Mouse (Mus musculus): ENCODE data around the gene Hnrnpl.

Hnrnpl gene

DNA sequence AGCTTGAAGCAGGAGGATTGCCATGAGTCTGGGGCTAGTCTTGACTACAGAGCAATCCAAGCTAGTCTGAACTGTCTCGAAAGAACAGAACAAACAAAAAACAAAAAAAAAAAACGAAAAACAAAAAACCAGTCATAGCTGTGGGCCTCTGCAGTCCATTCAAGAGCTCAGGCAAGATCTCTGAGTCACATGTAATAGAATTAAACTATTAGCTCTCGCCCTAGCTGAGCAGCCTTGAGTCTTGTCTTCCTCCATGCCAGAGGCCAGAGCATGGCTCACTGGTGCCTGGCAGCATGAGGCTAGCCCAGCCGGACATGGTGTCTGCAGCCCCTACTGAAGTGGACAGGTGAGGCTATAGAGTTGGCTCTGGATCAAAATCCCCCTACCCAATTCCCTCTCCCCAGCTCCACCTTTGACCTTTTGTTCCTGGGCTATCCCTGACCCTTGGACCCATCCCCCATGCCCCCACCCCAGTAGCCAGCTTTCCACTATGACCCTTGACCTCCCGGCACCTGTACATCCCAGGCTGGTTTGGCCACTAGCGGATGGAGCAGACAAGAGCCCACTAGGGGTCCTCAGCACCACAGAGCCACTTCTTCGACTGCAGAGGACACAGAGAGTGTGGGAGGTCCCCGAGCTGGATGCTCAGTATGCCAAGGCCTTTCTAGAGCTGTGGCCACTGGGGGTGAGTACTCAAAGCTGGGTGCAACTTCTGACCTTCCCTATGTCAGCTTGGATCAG lies 18.1 kb upstream of the Hnrnpl start:
- DNase-seq (ENCODE audit: low read depth, low spot score): no peak

DNA sequence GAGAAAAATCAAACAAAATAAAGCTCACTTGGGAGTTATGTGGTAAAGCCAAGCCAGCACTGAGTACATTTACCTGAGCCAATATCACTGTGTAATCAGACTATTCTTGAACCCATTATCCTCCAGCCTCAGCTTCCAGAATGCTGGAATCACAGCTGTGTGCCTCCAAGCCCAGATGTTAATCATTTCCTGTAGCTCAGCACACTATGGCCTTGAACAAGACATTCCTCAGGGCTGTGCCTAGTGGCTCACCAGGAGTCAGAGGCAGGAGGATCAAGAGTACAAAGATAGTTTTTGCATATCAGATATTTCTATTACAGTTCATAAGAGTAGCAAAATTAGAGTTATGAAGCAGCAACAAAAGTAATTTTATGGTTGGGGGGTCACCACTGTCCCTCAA lies 16.6 kb upstream of the Hnrnpl start:
- no peak for DNase-seq (ENCODE audit: low read depth, low spot score)

DNA sequence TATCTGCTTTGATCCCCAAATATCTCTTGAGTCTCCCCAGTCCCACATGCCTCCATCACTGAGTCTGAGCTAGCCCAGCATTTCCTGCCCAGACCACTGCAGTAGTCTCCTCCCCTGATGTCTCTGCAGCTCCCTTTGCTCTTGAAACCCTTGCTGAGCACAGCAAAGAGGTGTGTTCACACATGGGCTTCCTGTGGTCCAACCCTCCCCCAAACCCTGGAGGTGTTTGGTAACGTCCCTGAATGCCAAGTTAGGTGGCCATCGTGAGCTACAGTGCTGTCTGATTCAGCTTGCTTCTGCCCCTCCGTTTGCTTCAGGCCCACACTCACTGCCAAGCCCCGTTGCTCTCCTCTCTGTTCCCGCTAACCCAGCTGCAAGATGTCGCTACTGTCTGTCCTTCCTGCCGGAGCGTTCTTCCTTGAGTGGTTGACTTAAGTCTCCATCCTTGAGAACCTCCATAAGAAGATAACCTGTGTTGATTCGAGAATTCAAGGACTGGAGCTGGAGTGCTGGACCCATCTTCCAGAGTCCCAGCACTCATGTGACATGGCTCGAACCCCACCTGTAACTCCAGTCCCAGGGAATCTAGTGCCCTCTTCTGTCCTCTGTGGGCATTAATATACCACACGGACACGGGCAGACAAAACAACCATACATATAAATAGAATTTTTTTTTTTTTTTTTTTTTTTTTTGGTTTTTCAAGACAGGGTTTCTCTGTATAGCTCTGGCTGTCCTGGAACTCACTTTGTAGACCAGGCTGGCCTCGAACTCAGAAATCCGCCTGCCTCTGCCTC lies 15.8 kb upstream of the Hnrnpl start:
- DNase-seq (ENCODE audit: low read depth, low spot score): no peak

DNA sequence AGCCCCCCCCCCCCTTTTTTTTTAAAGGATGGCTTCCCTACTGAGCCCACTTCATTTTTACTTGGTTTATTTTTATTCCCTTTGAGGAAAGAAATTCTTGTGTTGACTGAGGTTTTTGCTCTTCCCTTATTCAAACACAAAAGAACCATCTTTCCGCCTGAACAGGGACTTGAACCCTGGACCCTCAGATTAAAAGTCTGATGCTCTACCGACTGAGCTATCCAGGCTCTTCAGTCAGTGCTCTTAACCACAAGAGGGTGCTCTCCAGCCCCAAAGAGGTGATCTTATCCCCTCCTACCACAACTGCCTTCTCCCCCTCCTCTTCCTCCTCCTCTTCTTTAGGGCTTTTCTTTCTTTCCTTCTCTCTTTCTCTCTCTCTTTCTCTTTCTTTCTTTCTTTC lies 14.5 kb upstream of the Hnrnpl start:
- no peak for DNase-seq (ENCODE audit: low read depth, low spot score)

DNA sequence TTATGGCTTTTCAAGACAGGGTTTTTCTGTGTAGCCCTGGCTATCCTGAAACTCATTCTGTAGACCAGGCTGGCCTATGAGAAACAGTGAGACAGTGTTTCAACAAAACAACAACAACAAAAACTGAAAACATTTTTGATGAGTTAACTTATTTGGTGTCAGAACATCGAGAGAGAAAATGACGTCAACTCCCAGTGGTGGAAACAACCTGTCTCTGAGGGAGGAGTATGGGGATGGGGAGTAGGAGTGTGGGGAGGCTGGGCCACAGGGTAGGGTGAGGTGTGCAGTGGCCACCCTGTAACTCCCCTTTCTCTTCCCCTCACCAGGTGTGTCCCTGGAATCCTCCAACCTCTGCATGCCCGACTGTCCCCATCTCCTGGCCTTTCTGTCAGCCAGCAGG lies 13.8 kb upstream of the Hnrnpl start:
- no peak for DNase-seq (ENCODE audit: low read depth, low spot score)

DNA sequence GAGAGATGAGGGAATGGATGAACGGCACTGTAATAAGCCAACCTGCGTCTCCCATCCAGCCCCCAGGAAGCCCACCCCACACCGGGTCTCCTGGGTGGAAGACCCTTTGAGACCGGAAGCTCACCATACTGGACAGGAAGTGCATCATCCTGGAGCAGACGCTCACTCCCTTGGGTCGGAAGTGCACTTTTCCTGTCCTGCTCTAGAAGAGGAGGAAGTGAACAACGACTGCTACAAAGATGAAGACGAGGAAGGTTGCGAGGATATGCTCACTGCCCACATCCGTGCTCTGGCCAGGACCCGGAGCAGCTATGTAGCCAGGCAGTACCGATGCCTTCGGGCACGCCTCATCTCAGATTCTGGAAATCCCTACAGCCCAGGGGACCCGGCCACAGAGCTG lies 12.5 kb upstream of the Hnrnpl start:
- DNase-seq (ENCODE audit: low read depth, low spot score): no peak

DNA sequence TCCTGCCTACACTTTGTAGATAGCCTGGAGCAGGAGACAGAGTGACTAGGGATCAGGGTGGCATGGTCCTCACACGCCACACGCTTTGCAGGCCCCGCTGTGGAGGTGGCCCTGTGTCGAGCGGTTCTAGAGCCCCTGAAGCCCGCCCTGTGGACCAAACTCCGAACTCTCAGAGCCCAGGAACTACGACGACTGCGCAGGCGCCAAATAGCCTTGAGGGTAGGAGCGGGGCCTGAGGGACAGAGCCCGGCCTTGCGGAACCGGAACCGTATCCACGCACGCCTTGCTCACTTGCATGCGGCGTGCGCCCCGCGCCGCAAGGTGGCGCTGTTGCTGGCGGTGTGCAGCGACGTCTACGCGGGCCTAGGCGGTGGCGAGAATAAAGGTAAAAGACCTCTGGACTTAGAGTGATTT lies 11.8 kb upstream of the Hnrnpl start:
- DNase-seq (ENCODE audit: low read depth, low spot score): no peak

DNA sequence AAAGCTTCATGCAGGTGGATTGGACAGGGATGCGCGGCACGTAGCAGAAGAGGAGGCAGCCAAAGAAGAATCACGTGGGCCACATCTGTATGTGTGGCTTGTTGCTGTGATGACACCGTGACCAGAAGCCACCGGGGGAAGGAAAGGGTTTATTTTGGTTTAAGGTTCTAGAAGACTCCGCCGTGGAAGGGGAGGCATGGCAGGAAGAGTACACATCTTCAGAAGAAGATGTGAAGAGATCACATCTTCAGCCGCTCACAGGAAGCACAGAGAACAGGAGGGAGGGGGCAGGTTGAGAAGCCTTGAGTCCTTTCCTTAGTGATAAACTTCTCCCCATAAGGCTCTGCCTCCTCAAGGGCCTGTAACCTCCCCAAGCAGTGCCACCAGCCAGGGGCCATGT lies 8.3 kb upstream of the Hnrnpl start:
- DNase-seq (ENCODE audit: low read depth, low spot score): no peak

DNA sequence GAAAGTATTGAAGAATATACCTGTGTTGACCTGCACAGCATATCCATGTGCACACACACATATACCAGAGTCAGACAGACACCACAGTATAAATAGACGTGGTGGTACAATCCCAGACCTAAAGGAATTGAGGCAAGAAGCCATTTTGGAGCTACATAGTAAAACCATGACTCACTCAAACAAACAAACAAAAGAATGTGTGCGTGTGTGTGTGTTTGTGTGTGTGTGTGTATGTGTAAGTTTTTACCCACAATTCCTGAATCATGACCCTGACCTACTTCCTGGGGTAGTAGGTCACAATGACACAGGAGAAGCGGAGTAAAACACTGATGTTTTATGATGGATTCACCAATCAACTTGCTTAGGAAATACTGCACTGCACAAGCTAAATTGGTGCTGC lies 6.9 kb upstream of the Hnrnpl start:
- no peak for DNase-seq (ENCODE audit: low read depth, low spot score)

DNA sequence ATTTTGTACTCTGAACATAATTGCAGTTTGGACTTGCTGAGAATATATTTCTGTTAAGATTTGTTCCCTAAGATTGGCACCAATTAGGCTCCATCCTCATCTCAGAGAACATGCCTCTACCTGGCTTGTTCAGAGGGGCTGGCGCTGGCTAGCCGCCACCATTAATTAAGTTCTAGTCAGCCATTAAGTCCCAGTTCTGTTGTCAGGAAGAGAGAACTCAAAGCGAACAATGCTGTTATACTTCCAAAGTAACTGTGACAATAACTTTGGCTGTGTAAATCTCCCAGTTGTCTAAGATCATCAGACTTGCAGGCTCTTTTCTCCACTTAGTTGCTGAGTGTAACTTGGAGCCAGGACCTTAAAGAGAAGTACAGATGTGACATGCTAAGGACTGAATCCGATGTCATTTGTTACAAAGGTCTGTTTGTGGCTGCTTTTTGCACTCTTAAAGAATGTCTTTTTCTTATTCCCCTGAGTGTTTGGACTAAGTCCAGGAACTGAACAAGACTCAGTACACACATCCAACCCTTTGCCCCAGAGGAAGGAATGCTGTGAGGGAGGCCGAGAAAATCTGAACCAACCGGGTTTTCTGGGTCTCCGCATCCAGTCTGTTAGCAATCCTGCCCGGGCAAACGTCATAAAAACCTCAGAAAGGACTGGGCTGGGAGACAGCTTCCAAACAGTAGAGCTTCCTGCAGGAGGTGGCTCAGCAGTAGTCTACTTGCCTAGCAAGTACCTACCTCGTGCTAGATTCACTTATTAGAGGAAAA lies 6.3 kb upstream of the Hnrnpl start:
- no peak for DNase-seq (ENCODE audit: low read depth, low spot score)

DNA sequence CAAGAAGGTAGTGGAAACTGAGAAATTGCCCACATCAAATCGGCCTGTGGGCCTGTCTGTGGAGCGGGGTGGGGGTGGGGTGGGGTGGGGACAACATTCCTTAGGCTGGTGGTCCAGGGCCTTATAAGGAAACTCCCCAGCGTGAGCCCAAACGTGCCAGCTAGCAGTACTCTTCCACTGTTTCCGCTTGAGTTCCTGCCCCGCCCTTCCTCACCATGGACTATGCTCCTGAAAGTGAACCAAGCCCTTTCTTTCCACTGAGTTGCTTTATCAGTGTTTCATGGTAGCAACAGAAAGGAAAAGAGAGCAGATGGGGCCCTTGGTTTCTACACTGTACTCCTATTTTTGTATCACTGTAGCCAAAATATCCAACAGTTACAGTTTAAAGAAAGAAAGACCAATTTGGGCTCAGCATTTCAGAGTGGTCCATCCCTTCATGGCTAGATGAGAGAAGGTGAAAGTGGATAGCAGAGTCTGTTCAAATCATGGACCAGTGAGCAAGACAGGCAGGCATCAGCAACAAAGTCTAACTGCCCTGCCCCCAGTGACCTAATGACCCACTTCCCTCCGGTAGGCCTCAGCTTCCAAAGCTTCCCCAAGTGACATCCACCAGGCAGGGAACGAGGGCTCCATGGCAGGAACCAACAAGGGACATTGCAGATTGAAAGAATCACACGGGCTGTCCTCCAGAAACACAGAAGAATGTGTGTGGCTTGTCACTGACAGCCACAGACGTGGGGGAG lies 5.3 kb upstream of the Hnrnpl start:
- peak; percentile 36 for DNase-seq (ENCODE audit: low read depth, low spot score)

DNA sequence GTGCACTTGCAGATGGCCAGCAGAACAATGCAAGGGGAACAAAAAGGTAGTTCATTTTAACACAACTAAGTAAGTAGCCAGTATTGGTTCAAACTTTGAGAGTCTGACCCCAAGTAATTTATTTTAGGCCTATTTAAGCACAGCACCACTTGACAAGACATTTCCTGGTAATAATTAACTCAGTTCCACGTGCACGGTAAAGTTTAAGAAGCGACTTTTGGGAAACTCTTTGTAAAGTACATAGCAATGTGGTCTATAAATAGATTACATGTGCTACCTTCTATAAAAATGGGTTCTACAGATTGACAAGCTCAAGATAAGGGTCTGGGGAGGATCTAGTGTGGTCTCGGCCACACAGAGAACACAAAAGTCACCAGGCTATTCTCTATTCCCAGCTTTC lies 4.6 kb upstream of the Hnrnpl start:
- no peak for DNase-seq (ENCODE audit: low read depth, low spot score)

DNA sequence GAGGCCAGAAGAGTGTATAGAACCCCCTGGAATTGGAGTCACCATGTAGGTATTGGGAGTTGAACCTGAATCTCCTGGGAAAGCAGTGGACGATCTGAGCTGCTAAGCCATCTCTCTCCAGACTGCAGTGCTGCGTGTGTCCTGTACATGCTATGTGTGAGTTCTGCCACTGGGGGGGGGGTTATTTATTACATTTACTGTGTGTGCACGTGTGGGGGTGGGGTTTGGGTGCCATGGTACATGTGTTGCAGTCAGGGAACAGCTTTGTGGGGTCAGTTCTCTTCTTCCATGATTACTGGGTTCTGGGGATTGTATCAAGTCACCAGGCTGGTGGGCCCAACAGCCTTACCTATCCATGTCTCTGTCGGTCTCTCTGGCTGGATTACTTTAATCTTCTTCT lies 1.5 kb upstream of the Hnrnpl start:
- DNase-seq (ENCODE audit: low read depth, low spot score): no peak

DNA sequence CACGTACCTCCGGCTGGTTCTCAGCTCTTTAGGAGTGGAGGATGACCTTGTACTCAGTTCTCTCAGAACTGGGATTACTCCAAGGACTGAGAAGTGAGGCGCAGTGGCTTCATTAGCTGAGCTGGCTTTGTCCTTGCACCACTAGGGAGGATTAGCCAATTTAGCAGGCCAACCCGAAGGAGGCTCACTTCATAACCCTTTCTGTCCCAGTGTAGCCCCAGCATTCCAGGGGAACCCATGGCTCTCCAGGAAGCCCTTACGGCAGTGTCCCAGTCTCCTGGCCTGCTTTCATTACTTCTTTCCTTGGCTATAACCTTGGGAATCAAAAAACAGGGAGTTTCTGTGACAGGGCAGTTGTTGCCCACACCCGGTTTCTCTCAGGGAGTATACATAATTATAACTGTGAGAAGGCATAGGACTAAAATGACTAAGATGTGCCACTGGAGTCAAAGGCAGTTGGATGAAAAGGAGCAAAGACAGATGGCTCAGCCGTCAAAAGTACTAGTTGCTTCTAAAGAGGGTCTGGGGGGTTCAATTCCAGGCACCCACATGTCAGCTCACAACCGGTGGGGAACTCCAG lies 610 bp upstream of the Hnrnpl start:
- DNase-seq (ENCODE audit: low read depth, low spot score): no peak

DNA sequence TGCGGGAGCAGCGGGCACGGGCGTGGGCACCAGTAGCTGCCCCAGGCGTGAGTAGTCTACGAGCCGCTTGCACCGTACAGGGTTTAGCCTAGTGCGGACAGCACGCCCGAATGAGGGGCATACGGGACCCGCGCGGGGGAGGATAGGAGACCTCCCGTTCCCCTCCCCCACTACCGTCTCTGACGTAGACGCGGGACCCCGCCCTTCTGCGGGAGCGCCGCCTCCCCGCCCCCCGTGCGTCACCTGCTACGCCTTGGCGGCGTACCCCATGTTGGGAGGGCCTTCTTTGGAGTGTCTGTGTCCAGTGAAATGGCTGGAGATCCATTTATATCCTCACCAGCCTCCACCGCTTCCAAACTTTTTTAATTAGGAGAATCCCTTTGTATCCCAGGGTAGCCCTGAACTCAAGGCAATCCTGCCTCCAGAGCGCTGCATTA lies 634 bp downstream of the Hnrnpl start:
- DNase-seq (ENCODE audit: low read depth, low spot score): peak; percentile 82

DNA sequence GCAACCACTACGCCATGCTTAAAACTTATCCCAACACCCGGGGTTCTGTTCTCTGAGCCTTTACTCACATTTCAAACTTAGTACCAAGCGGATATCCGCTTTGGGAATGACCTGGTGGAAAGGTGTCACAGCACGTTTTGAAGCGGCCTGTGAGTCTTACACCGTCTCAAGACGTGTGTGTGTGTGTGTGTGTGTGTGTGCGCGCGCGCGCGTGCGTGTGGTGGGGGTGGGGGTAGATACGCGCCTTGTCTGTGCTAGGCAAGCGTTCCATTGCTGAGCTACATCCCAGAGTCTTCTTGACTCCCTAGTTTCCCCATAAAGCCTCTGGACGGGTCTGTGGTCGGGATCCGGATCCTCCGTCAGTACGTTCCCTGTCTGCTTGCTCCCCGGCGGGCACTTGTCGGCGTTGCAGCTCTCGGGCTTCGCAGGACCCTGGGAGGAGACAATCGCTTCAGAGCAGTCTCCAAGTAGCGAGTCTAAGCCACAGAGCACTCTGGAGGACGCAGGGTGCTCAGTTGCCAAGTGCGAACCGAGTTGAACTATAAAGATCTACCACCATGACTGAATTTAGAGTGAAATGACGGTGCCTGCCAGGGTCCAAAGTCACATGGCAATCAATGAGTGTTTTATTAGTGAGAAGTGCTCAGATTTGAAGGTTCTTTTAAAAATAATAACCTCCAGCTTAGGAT lies 1.2 kb downstream of the Hnrnpl start:
- DNase-seq (ENCODE audit: low read depth, low spot score): peak; percentile 35

DNA sequence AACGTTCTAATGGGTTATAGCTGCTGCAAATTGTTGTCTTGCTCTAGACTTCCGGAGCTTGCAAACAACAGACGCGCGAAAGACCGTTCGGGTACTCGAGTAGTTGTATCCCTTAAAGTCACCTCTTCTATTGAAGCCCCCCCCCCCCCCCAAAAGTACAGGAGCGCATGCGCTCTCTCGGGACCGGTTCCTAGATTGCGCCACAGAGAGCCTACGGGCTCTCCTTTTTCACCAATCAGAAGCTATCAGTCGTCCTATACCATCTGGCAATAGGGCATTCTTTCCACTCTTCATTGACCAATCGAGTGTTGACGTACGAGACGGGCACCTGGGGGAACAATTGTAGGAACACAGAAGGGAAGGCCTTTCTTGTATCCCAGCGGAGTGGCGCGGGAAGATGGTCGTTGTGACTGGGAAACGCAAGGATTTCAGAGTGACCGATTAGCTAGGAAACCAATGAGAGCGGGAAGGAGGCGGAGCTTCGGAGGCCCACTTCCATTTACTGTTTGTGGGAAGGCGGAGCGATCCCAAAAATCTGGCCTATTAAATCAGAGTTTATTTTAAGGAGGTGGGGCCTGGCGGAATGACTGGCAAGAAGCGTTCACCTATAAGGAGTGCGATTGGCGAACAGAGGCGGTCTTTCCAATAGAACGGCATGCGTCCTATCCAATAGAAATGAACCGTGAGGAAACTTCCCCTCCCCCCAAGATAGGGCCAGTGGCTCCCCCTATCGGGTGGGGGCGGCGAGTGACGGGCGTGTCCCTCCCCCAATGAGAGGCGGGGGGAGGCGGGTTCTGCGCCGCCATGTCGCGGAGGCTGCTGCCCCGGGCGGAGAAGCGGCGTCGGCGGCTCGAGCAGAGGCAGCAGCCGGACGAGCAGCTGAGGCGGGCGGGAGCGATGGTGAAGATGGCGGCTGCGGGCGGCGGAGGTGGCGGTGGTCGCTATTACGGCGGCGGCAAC lies 2.0 kb downstream of the Hnrnpl start:
- peak; percentile 100 for DNase-seq (ENCODE audit: low read depth, low spot score)

DNA sequence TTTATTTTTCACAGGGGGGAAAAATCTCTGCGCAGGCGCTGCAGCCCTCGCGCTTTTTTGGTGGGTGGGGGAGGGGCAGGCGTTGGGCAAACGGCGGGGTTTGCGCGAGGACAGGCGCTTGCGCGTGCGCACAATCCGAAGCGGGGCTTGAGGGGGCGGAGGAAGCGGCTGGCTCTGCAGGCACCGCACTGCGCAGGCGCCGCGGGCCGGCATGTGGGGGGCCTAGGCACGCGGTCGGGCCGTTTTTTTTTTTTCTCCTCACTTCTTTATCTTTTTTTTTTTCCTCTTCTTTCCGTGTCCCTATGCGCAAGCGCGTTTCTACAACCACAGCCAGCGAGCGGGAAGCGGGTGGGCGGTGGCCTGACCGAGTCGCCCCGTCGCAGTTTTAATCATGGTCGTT lies 2.9 kb downstream of the Hnrnpl start:
- peak; percentile 85 for DNase-seq (ENCODE audit: low read depth, low spot score)

DNA sequence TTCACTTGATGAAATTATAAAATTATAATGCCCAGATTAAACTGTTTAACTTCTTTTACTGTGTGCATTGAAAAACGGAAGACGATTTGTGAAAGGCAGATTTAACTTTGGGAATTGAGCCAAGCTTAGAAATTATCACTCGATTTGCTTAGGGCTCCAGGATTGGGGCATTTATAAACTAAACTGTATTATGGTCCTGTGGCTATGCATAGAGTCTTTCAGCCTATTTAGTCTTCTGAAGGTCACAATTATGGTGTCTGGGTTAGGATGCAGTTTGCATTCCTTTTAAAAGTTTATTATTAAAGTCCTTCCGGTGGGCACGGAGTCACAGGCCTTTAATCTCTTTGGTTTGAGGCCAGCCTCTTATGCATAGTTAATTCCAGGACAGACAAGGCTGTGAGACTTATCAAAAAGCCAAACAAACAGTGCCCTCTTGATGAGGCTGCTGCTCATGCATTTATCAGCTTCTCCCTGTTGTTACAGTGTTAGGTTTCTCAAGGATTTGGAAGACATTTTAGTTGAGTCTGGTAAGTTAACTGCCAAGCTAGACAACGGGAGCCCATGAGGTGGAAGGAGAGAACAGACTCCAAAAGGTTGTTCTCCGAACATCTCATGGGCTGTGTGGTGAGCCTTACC lies 3.4 kb downstream of the Hnrnpl start:
- DNase-seq (ENCODE audit: low read depth, low spot score): no peak

Data from telencephalon, adult 2 months (tissue).